Mouse (Mus musculus) CH12.LX (cell line): ENCODE results near the gene Col23a1. TPM values are rescaled to one million over a fixed set of nuclear protein-coding genes. Genes with fewer than 3 reads are reported as not detected.
A peak's percentile ranks its signal among the peaks of the same experiment; 100 is the strongest.

Source experiments
- DNase-seq: peaks from one replicate; pipeline ENCODE4 v3.0.0-alpha.2; 2013; ENCODE audit errors: extremely low read depth
- H3K27ac ChIP-seq: 2 replicates; pipeline ENCODE4 v1.5.1; 2012; ENCODE audit warnings: low read depth, mild to moderate bottlenecking, control low read depth, moderate library complexity; ENCODE audit not compliant: insufficient read depth
- H3K27me3 ChIP-seq: replicated peaks from 2 replicates; pipeline ENCODE3; 2012; ENCODE audit warnings: inconsistent platforms
- H3K36me3 ChIP-seq, 2 experiments: replicated peaks in 1 of 2; 2 replicates each; pipeline versions ENCODE3 to v1.6.1; 2012; ENCODE audit warnings: inconsistent platforms in 1 of 2, low read length in 1 of 2, mild to moderate bottlenecking in 1 of 2, mixed read lengths in 1 of 2, moderate library complexity in 1 of 2; ENCODE audit not compliant: control insufficient read depth in 1 of 2, insufficient read depth in 1 of 2
- H3K4me1 ChIP-seq, 2 experiments: 2 replicates each; pipeline ENCODE4 v1.6.1; 2012; ENCODE audit warnings: inconsistent platforms in 1 of 2, moderate library complexity in 1 of 2; ENCODE audit not compliant: insufficient read depth in 2 of 2, control insufficient read depth in 1 of 2
- H3K4me2 ChIP-seq: 2 replicates; pipeline ENCODE4 v1.6.1; 2012; ENCODE audit warnings: low read depth, mild to moderate bottlenecking, control low read depth; ENCODE audit not compliant: poor library complexity, insufficient read depth, severe bottlenecking
- H3K4me3 ChIP-seq, 3 experiments: fragments of 150-350 bp in 1 of 3; sonication (generic) in 1 of 3; replicated peaks in 1 of 3; 2 replicates each; pipeline versions ENCODE3 to v1.5.1; 2011 to 2012; ENCODE audit warnings: low read depth in 2 of 3, low read length in 2 of 3, mild to moderate bottlenecking in 2 of 3, moderate library complexity in 2 of 3, control low read depth in 1 of 3, improper control_type of control experiment in 1 of 3, inconsistent platforms in 1 of 3, mixed read lengths in 1 of 3; ENCODE audit not compliant: poor library complexity in 1 of 3
- H3K79me2 ChIP-seq: replicated peaks from 2 replicates; pipeline ENCODE4 v1.6.1; 2012; ENCODE audit warnings: mild to moderate bottlenecking, moderate library complexity; ENCODE audit not compliant: control insufficient read depth, poor library complexity, insufficient read depth, severe bottlenecking; ENCODE audit errors: extremely low read depth
- H3K9ac ChIP-seq: 2 replicates; pipeline ENCODE4 v1.6.1; 2012; ENCODE audit warnings: low read depth, mild to moderate bottlenecking, control low read depth, moderate library complexity; ENCODE audit not compliant: insufficient read depth
- H3K9me3 ChIP-seq: replicated peaks from 2 replicates; pipeline ENCODE3; 2012; ENCODE audit warnings: low read length, inconsistent platforms, mixed read lengths
- BHLHE40 ChIP-seq: IDR thresholded peaks from 2 replicates; pipeline ENCODE4 v1.6.1; 2011; ENCODE audit warnings: mild to moderate bottlenecking, low read depth, low read length, improper control_type of control experiment
- CHD1 ChIP-seq: IDR thresholded peaks from 2 replicates; pipeline ENCODE4 v1.6.1; 2012; ENCODE audit warnings: low read depth, low read length, improper control_type of control experiment, inconsistent platforms
- CHD2 ChIP-seq: IDR thresholded peaks from 2 replicates; pipeline ENCODE4 v1.6.1; 2011; ENCODE audit warnings: low read length, improper control_type of control experiment
- CTCF ChIP-seq, 2 experiments: IDR thresholded peaks in 1 of 2; conservative IDR thresholded peaks in 1 of 2; 2 replicates each; pipeline ENCODE4 v1.5.1; 2011 to 2012; ENCODE audit warnings: low read depth in 2 of 2, low read length in 2 of 2, improper control_type of control experiment in 1 of 2, inconsistent platforms in 1 of 2, mild to moderate bottlenecking in 1 of 2, moderate library complexity in 1 of 2
- ELF1 ChIP-seq: IDR thresholded peaks from 2 replicates; pipeline ENCODE4 v1.6.1; 2014; ENCODE audit warnings: low read depth, mild to moderate bottlenecking, inconsistent platforms, low read length, improper control_type of control experiment
- EP300 ChIP-seq: IDR thresholded peaks from 2 replicates; pipeline ENCODE4 v1.6.1; 2011; ENCODE audit warnings: low read length, improper control_type of control experiment
- ETS1 ChIP-seq: conservative IDR thresholded peaks from 2 replicates; pipeline ENCODE4 v1.6.1; 2012; ENCODE audit warnings: low read depth, mild to moderate bottlenecking, inconsistent platforms, low read length, improper control_type of control experiment, moderate library complexity
- GABPA ChIP-seq: IDR thresholded peaks from 2 replicates; pipeline ENCODE4 v1.6.1; 2012; ENCODE audit warnings: low read depth, low read length, improper control_type of control experiment, inconsistent platforms; ENCODE audit not compliant: insufficient replicate concordance
- HCFC1 ChIP-seq: IDR thresholded peaks from 2 replicates; pipeline ENCODE4 v1.6.1; 2012; ENCODE audit warnings: low read depth, mild to moderate bottlenecking, inconsistent platforms, low read length, improper control_type of control experiment
- IRF4 ChIP-seq: IDR thresholded peaks from 2 replicates; pipeline ENCODE4 v1.6.1; 2014; ENCODE audit warnings: low read depth, mild to moderate bottlenecking, inconsistent platforms, low read length, improper control_type of control experiment
- JUN ChIP-seq: IDR thresholded peaks from 2 replicates; pipeline ENCODE4 v1.6.1; 2011; ENCODE audit warnings: low read depth, mild to moderate bottlenecking, low read length, improper control_type of control experiment, moderate library complexity; ENCODE audit not compliant: insufficient read depth
- JUND ChIP-seq: conservative IDR thresholded peaks from 2 replicates; pipeline ENCODE4 v1.6.1; 2011; ENCODE audit warnings: low read depth, low read length, improper control_type of control experiment
- MAFK ChIP-seq: IDR thresholded peaks from 2 replicates; pipeline ENCODE4 v1.6.1; 2011; ENCODE audit warnings: low read length, improper control_type of control experiment; ENCODE audit not compliant: insufficient replicate concordance
- MAX ChIP-seq: IDR thresholded peaks from 2 replicates; pipeline ENCODE4 v1.6.1; 2011; ENCODE audit warnings: low read length, improper control_type of control experiment
- MAZ ChIP-seq: IDR thresholded peaks from 2 replicates; pipeline ENCODE4 v1.6.1; 2012; ENCODE audit warnings: low read depth, mild to moderate bottlenecking, inconsistent platforms, low read length, improper control_type of control experiment, moderate library complexity
- MEF2A ChIP-seq: IDR thresholded peaks from 2 replicates; pipeline ENCODE4 v1.6.1; 2014; ENCODE audit warnings: low read depth, mild to moderate bottlenecking, inconsistent platforms, low read length, improper control_type of control experiment, borderline replicate concordance
- MYC ChIP-seq: IDR thresholded peaks from 2 replicates; pipeline ENCODE4 v1.6.1; 2011; ENCODE audit warnings: low read depth, mild to moderate bottlenecking, improper control_type of control experiment, low read length
- NRF1 ChIP-seq: IDR thresholded peaks from 2 replicates; pipeline ENCODE4 v1.6.1; 2014; ENCODE audit warnings: low read depth, mild to moderate bottlenecking, inconsistent platforms, low read length, improper control_type of control experiment, moderate library complexity
- PAX5 ChIP-seq: IDR thresholded peaks from 2 replicates; pipeline ENCODE4 v1.6.1; 2012; ENCODE audit warnings: low read length, inconsistent platforms, mixed read lengths
- POLR2A ChIP-seq: IDR thresholded peaks from 2 replicates; pipeline ENCODE4 v1.6.1; 2011; ENCODE audit warnings: low read depth, mild to moderate bottlenecking, improper control_type of control experiment, low read length
- POLR2AphosphoS2 ChIP-seq: IDR thresholded peaks from 2 replicates; pipeline ENCODE4 v1.6.1; 2011; ENCODE audit warnings: low read depth, low read length, improper control_type of control experiment
- RCOR1 ChIP-seq: conservative IDR thresholded peaks from 2 replicates; pipeline ENCODE4 v1.6.1; 2012; ENCODE audit warnings: low read depth, mild to moderate bottlenecking, inconsistent platforms, low read length, improper control_type of control experiment
- TCF12 ChIP-seq: IDR thresholded peaks from 2 replicates; pipeline ENCODE4 v1.6.1; 2014; ENCODE audit warnings: low read depth, mild to moderate bottlenecking, inconsistent platforms, low read length, improper control_type of control experiment
- USF1 ChIP-seq: IDR thresholded peaks from 2 replicates; pipeline ENCODE4 v1.6.1; 2014; ENCODE audit warnings: low read depth, mild to moderate bottlenecking, inconsistent platforms, low read length, improper control_type of control experiment
- ZC3H11A ChIP-seq: IDR thresholded peaks from 2 replicates; pipeline ENCODE4 v1.6.1; 2012; ENCODE audit warnings: low read depth, mild to moderate bottlenecking, inconsistent platforms, low read length, improper control_type of control experiment
- ZKSCAN1 ChIP-seq: IDR thresholded peaks from 2 replicates; pipeline ENCODE4 v1.6.1; 2012; ENCODE audit warnings: low read depth, inconsistent platforms, low read length, improper control_type of control experiment, borderline replicate concordance
- ZMIZ1 ChIP-seq: IDR thresholded peaks from 2 replicates; pipeline ENCODE4 v1.6.1; 2012; ENCODE audit warnings: low read depth, mild to moderate bottlenecking, inconsistent platforms, low read length, improper control_type of control experiment
- ZNF384 ChIP-seq: IDR thresholded peaks from 2 replicates; pipeline ENCODE4 v1.6.1; 2012; ENCODE audit warnings: low read depth, low read length, improper control_type of control experiment, inconsistent platforms
- dilution Hi-C: fragments of 300-500 bp; cut with MboI; formaldehyde crosslinking; loops from 2 replicates; pipeline ENCODE4 v1.14.3; 2020; ENCODE audit warnings: low sequenced_read_pairs; ENCODE audit not compliant: extremely low pct_unique_long_range_greater_than_20kb, extremely low pct_ligation_motif_present
- in situ Hi-C: fragments of 300-500 bp; cut with MboI; formaldehyde crosslinking; loops from 3 replicates; pipeline ENCODE4 v1.14.3; 2019; ENCODE audit warnings: low sequenced_read_pairs, low pct_ligation_motif_present, low pct_unique_long_range_greater_than_20kb, mixed read lengths
- polyA plus RNA-seq: library from polyadenylated mRNA; unstranded; fragments of >175 nt; gene quantifications from 2 replicates; pipeline ENCODE4 v1.2.1, GENCODE M21; 2012; ENCODE audit warnings: low read depth; ENCODE audit not compliant: insufficient read length
- total RNA-seq, 2 experiments: library from RNA; depleted of rRNA; stranded (reverse); fragments of 300-350 nt in 1 of 2; fragments of >200 nt in 1 of 2; gene quantifications; 2 replicates each; pipeline ENCODE4 v1.2.3; 2012 to 2014

Col23a1 gene
- total and polyA plus RNA-seq, 3 experiments: 0.04 to 0.20 (median 0.08) TPM

- Histone ChIP-seq H3K9me3 (peaks cover 9% of the 10 kb centered on the region), H3K79me2 (no peaks in the 10 kb centered on the region), H3K9ac (no peak overlapping the region), H3K4me3 (peak overlapping the region; percentile 8 to 35 (median 34)), H3K4me2 (peak overlapping the region; percentile 44), H3K36me3 (no peaks in the 10 kb centered on the region), H3K27me3 (peaks cover 64% of the 10 kb centered on the region), H3K27ac (no peak overlapping the region), H3K4me1 (peaks cover 4 to 6% of the 10 kb centered on the region in 2 experiments; a peak in 3 of 4 replicates)
- TF ChIP-seq MAX: no peak
- TF ChIP-seq MYC: no peak
- no peak for TF ChIP-seq MEF2A
- TF ChIP-seq ZKSCAN1: no peak
- TF ChIP-seq HCFC1: no peak
- TF ChIP-seq NRF1: no peak
- no peak for TF ChIP-seq CHD1
- no peak for TF ChIP-seq ZNF384
- TF ChIP-seq CHD2: peak; percentile 57
- TF ChIP-seq ETS1: no peak; the same call in 1 of the 2 replicates
- TF ChIP-seq TCF12: peak; percentile 64
- TF ChIP-seq ZMIZ1: no peak
- no peak for TF ChIP-seq MAZ
- TF ChIP-seq POLR2A: no peak
- TF ChIP-seq GABPA: no peak
- no peak for TF ChIP-seq PAX5
- no peak for TF ChIP-seq CTCF (conservative IDR thresholded peaks at IDR 0.05 in 1 of 2, IDR thresholded peaks at IDR 0.05 in 1 of 2; ENCODE audit: low read depth in 2 of 2, low read length in 2 of 2)
- TF ChIP-seq EP300: peak; percentile 40; the same call in 1 of the 2 replicates
- TF ChIP-seq ZC3H11A: no peak
- TF ChIP-seq USF1: no peak
- no peak for TF ChIP-seq RCOR1
- no peak for TF ChIP-seq POLR2AphosphoS2
- no peak for TF ChIP-seq ELF1
- no peak for TF ChIP-seq MAFK
- no peak for TF ChIP-seq JUN
- no peak for TF ChIP-seq JUND
- TF ChIP-seq BHLHE40: 0 out of 2 replicates have a peak, but pooled peaks have one; percentile 18
- TF ChIP-seq IRF4: peak; percentile 78
- DNase-seq: peak; percentile 13
- dilution Hi-C loops (no loop called here), in situ Hi-C loops (no loop called here)
These were observed 142.2 kb downstream of the Col23a1 start for GRCm38 (mm10) chr11:51431968-51432367.
